Mouse (Mus musculus): ENCODE data around the gene Hjurp. TPM values are rescaled to one million over a fixed set of nuclear protein-coding genes. Genes with fewer than 3 reads are reported as not detected.

Hjurp gene
- total and polyA plus RNA-seq, 3 experiments = 67.6 to 80.8 (median 69.8) TPM

- Histone ChIP-seq H3K9me3 (replicated peaks; ENCODE audit: low read length) (peaks cover 5% of the 10 kb centered on the region), H3K4me3 (replicated peaks in 1 of 3; ENCODE audit: low read depth in 2 of 3, low read length in 2 of 3, poor library complexity in 1 of 3) (no peak overlapping the region), H3K79me2 (replicated peaks; ENCODE audit: control insufficient read depth, extremely low read depth, insufficient read depth, poor library complexity, severe bottlenecking) (no peaks in the 10 kb centered on the region), H3K4me2 (ENCODE audit: insufficient read depth, low read depth, poor library complexity, severe bottlenecking) (no peak overlapping the region), H3K27ac (ENCODE audit: insufficient read depth, low read depth) (no peak overlapping the region), H3K27me3 (replicated peaks) (peaks cover 53% of the 10 kb centered on the region), H3K4me1 (ENCODE audit: control insufficient read depth in 1 of 2, insufficient read depth in 2 of 2) (no peaks in the 10 kb centered on the region), H3K36me3 (replicated peaks in 1 of 2; ENCODE audit: control insufficient read depth in 1 of 2, insufficient read depth in 1 of 2, low read length in 1 of 2) (no peaks in the 10 kb centered on the region), H3K9ac (ENCODE audit: insufficient read depth, low read depth) (no peak overlapping the region)
- TF ChIP-seq NELFE (IDR thresholded peaks at IDR 0.05; ENCODE audit: low read depth, low read length) = no peak
- TF ChIP-seq ZMIZ1 (IDR thresholded peaks at IDR 0.05; ENCODE audit: low read depth, low read length) = no peak
- TF ChIP-seq JUN (IDR thresholded peaks at IDR 0.05; ENCODE audit: insufficient read depth, low read depth, low read length) = no peak
- TF ChIP-seq USF1 (IDR thresholded peaks at IDR 0.05; ENCODE audit: low read depth, low read length) = no peak
- TF ChIP-seq JUND (conservative IDR thresholded peaks at IDR 0.05; ENCODE audit: low read depth, low read length) = no peak
- no peak for TF ChIP-seq BHLHE40 (IDR thresholded peaks at IDR 0.05; ENCODE audit: low read depth, low read length)
- TF ChIP-seq ZNF384 (IDR thresholded peaks at IDR 0.05; ENCODE audit: low read depth, low read length) = no peak
- no peak for TF ChIP-seq HCFC1 (IDR thresholded peaks at IDR 0.05; ENCODE audit: low read depth, low read length)
- TF ChIP-seq SMC3 (IDR thresholded peaks at IDR 0.05; ENCODE audit: low read depth, low read length) = no peak
- no peak for TF ChIP-seq E2F4 (IDR thresholded peaks at IDR 0.05; ENCODE audit: insufficient replicate concordance, low read depth, low read length)
- no peak for TF ChIP-seq NRF1 (IDR thresholded peaks at IDR 0.05; ENCODE audit: low read depth, low read length)
- TF ChIP-seq TBP (conservative IDR thresholded peaks at IDR 0.05; ENCODE audit: low read depth, low read length) = no peak
- no peak for TF ChIP-seq CTCF (conservative IDR thresholded peaks at IDR 0.05 in 1 of 2, IDR thresholded peaks at IDR 0.05 in 1 of 2; ENCODE audit: low read depth in 2 of 2, low read length in 2 of 2)
- no peak for TF ChIP-seq CHD2 (IDR thresholded peaks at IDR 0.05; ENCODE audit: low read length)
- dilution Hi-C loops (cut with MboI; ENCODE audit: extremely low pct_ligation_motif_present, extremely low pct_unique_long_range_greater_than_20kb, low sequenced_read_pairs) = no loop called here
- no peak for DNase-seq (ENCODE audit: extremely low read depth)
- in situ Hi-C loops (cut with MboI; ENCODE audit: low pct_ligation_motif_present, low pct_unique_long_range_greater_than_20kb, low sequenced_read_pairs) = loop anchor here (25.0 kb wide), 1 partner anchor 329 kb away; no protein-coding TSS in a partner anchor
These were observed 14.1 kb upstream of the Hjurp start for GRCm38 (mm10) chr1:88291409-88292005.

GRCm38 (mm10) chr1:88290511-88290910 is 13.1 kb upstream of the Hjurp start:
- no peak overlapping the region for H3K27ac ChIP-seq (ENCODE audit: insufficient read depth, low read depth)
- no peak overlapping the region for H3K4me3 ChIP-seq (replicated peaks in 1 of 3; ENCODE audit: low read depth in 2 of 3, low read length in 2 of 3, poor library complexity in 1 of 3)
- peaks cover 6% of the 10 kb centered on the region for H3K9me3 ChIP-seq (replicated peaks; ENCODE audit: low read length)
- no peaks in the 10 kb centered on the region for H3K79me2 ChIP-seq (replicated peaks; ENCODE audit: control insufficient read depth, extremely low read depth, insufficient read depth, poor library complexity, severe bottlenecking)
- TF ChIP-seq SIN3A (IDR thresholded peaks at IDR 0.05; ENCODE audit: low read length) = no peak
- no peak for TF ChIP-seq RCOR1 (conservative IDR thresholded peaks at IDR 0.05; ENCODE audit: low read depth, low read length)
- no peak for TF ChIP-seq PAX5 (IDR thresholded peaks at IDR 0.05; ENCODE audit: low read length)
- no peak overlapping the region for H3K4me2 ChIP-seq (ENCODE audit: insufficient read depth, low read depth, poor library complexity, severe bottlenecking)
- dilution Hi-C loops (cut with MboI; ENCODE audit: extremely low pct_ligation_motif_present, extremely low pct_unique_long_range_greater_than_20kb, low sequenced_read_pairs) = no loop called here
- no peaks in the 10 kb centered on the region for H3K4me1 ChIP-seq (ENCODE audit: control insufficient read depth in 1 of 2, insufficient read depth in 2 of 2)
- no peaks in the 10 kb centered on the region for H3K36me3 ChIP-seq (replicated peaks in 1 of 2; ENCODE audit: control insufficient read depth in 1 of 2, insufficient read depth in 1 of 2, low read length in 1 of 2)
- H3K27me3 ChIP-seq (replicated peaks) = peaks cover 57% of the 10 kb centered on the region
- in situ Hi-C loops (cut with MboI; ENCODE audit: low pct_ligation_motif_present, low pct_unique_long_range_greater_than_20kb, low sequenced_read_pairs) = loop anchor here (25.0 kb wide), 1 partner anchor 328 kb away; no protein-coding TSS in a partner anchor
- DNase-seq (ENCODE audit: extremely low read depth) = no peak
- H3K9ac ChIP-seq (ENCODE audit: insufficient read depth, low read depth) = no peak overlapping the region
